In genomic region chr6:31221490-31221889, GRCm38 (mm10) we compare ENCODE assay signal across 8 mouse cellular contexts.
DNase-seq lines count a peak whose midpoint lies in the region; ATAC-seq and TF ChIP-seq lines count a peak whose summit lies in the region.

No protein-coding gene starts in this region.

- peaks cover 3% of the 10 kb centered on the region; the same call in 1 of the 2 replicates for H3K4me1 ChIP-seq in forebrain, postnatal 0 days (ENCODE audit: insufficient read depth)
- peaks cover 42% of the 10 kb centered on the region for H3K4me1 ChIP-seq in midbrain, embryonic 12.5 days

- WGBS in forebrain, postnatal 0 days = 7% methylated on average over 10 of the region's 10 CpGs
- 20% methylated on average over 10 of the region's 10 CpGs for WGBS in midbrain, embryonic 12.5 days

- DNase-seq in layer of hippocampus, adult 18-20 months (ENCODE audit: low spot score in 2 of 2) = peak; percentile 25 to 61
- no peak for DNase-seq in layer of hippocampus, adult 9-10 months (ENCODE audit: low spot score)
- peak; percentile 69 for DNase-seq in MEL-GATA-1-ER (ENCODE audit: extremely low read depth, low read depth)
- peak; percentile 43 for DNase-seq in forebrain, postnatal 0 days
- no peak for DNase-seq in thymus, postnatal 25 days
- no peak for DNase-seq in thymus, postnatal 36 days
- no peak for DNase-seq in adrenal gland, postnatal 25 days

- H3K27ac ChIP-seq in forebrain, postnatal 0 days (ENCODE audit: low read depth, low read length) = no peak overlapping the region
- no peak overlapping the region for H3K27ac ChIP-seq in midbrain, embryonic 12.5 days (replicated peaks)

- no peak for ATAC-seq in forebrain, postnatal 0 days
- ATAC-seq in midbrain, embryonic 12.5 days (ENCODE audit: low FRiP score, low read depth) = no peak

- no peak overlapping the region for H3K4me3 ChIP-seq in forebrain, postnatal 0 days (ENCODE audit: low read depth, low read length)
- no peak overlapping the region for H3K4me3 ChIP-seq in midbrain, embryonic 12.5 days

- no peaks in the 10 kb centered on the region for H3K36me3 ChIP-seq in forebrain, postnatal 0 days (ENCODE audit: insufficient read depth)
- H3K36me3 ChIP-seq in midbrain, embryonic 12.5 days = no peaks in the 10 kb centered on the region

- no peaks in the 10 kb centered on the region for H3K9me3 ChIP-seq in forebrain, postnatal 0 days (ENCODE audit: low read length)
- no peaks in the 10 kb centered on the region for H3K9me3 ChIP-seq in midbrain, embryonic 12.5 days

- no peak for TF ChIP-seq CTCF in forebrain, postnatal 0 days (IDR thresholded peaks at IDR 0.05; ENCODE audit: low read depth)

- H3K4me2 ChIP-seq in forebrain, postnatal 0 days (ENCODE audit: low read depth) = peak overlapping the region; percentile 59
- H3K4me2 ChIP-seq in midbrain, embryonic 12.5 days (replicated peaks) = peak overlapping the region; percentile 34

- peaks cover 30% of the 10 kb centered on the region for H3K27me3 ChIP-seq in forebrain, postnatal 0 days (ENCODE audit: insufficient read depth, low read length)
- H3K27me3 ChIP-seq in midbrain, embryonic 12.5 days = peaks cover 52% of the 10 kb centered on the region

- no peak overlapping the region for H3K9ac ChIP-seq in forebrain, postnatal 0 days
- no peak overlapping the region for H3K9ac ChIP-seq in midbrain, embryonic 12.5 days (replicated peaks)

Comparison
In these comparisons a context has a peak if more than half of its experiments do, and no peak if none do; other contexts are left out.
1. DNase-seq: peak in layer of hippocampus, adult 18-20 months (2 of 2), MEL-GATA-1-ER (single experiment) and forebrain, postnatal 0 days (single experiment); none in layer of hippocampus, adult 9-10 months (single experiment), thymus, postnatal 25 days (single experiment), thymus, postnatal 36 days (0 of 2) and adrenal gland, postnatal 25 days (single experiment).